Mouse (Mus musculus) thymus, adult 2 months (tissue): Measurements from ENCODE around the gene Rab33b. TPM values are rescaled to one million over a fixed set of nuclear protein-coding genes. Genes with fewer than 3 reads are reported as not detected.

Experiments
- DNase-seq: peaks from one replicate; pipeline ENCODE4 v3.0.0; 2021
- H3K27ac ChIP-seq: fragments of 200-500 bp; 2 replicates; pipeline ENCODE4 v1.5.1; 2012; ENCODE audit warnings: low read length, control low read depth; ENCODE audit not compliant: control insufficient read depth, insufficient read depth
- H3K27me3 ChIP-seq: fragments of 200-500 bp; 2 replicates; pipeline ENCODE4 v1.6.1; 2012; ENCODE audit warnings: mild to moderate bottlenecking, low read length, moderate library complexity, mixed read lengths; ENCODE audit not compliant: control insufficient read depth, insufficient read depth
- H3K36me3 ChIP-seq: fragments of 200-500 bp; 2 replicates; pipeline ENCODE4 v1.6.1; 2012; ENCODE audit warnings: mild to moderate bottlenecking, low read length, moderate library complexity; ENCODE audit not compliant: control insufficient read depth, insufficient read depth
- H3K4me1 ChIP-seq: fragments of 200-500 bp; replicated peaks from 2 replicates; pipeline ENCODE4 v1.6.1; 2012; ENCODE audit warnings: low read length; ENCODE audit not compliant: control insufficient read depth, insufficient read depth
- H3K4me3 ChIP-seq: fragments of 200-500 bp; 2 replicates; pipeline ENCODE4 v1.5.1; 2012; ENCODE audit warnings: mild to moderate bottlenecking, low read length, control low read depth, moderate library complexity; ENCODE audit not compliant: control insufficient read depth, insufficient read depth
- CTCF ChIP-seq: fragments of 200-500 bp; IDR thresholded peaks from 2 replicates; pipeline ENCODE4 v1.5.1; 2012; ENCODE audit warnings: mild to moderate bottlenecking, control low read depth, low read length, moderate library complexity, borderline replicate concordance; ENCODE audit not compliant: control insufficient read depth, poor library complexity, insufficient read depth; ENCODE audit errors: extremely low read depth
- POLR2A ChIP-seq: fragments of 200-500 bp; IDR thresholded peaks from 2 replicates; pipeline ENCODE4 v1.6.1; 2012; ENCODE audit warnings: mild to moderate bottlenecking, low read length, control low read depth, moderate library complexity; ENCODE audit not compliant: control insufficient read depth, poor library complexity, insufficient read depth; ENCODE audit errors: extremely low read depth
- WGBS: fragments of 180-500 bp; shearing (Covaris S2); methylation state at CpG from one replicate; pipeline ENCODE4 v1.1.7; 2018; 5-methylcytosine and 5-hydroxymethylcytosine counted together
- polyA plus RNA-seq: library from polyadenylated mRNA; depleted of rRNA; stranded (reverse); fragments of >200 nt; gene quantifications from 2 replicates; pipeline ENCODE4 v1.2.3, GENCODE M21; 2012

Gene Rab33b
- polyA plus RNA-seq, 1 experiment = 15.6 TPM

- H3K27ac ChIP-seq = no peak overlapping the region
- no peak overlapping the region for H3K4me3 ChIP-seq
- H3K36me3 ChIP-seq = no peaks in the 10 kb centered on the region
- DNase-seq = no peak
- H3K4me1 ChIP-seq = peaks cover 2% of the 10 kb centered on the region
- 25% methylated on average over 3 of the region's 3 CpGs for WGBS
- no peaks in the 10 kb centered on the region for H3K27me3 ChIP-seq
- no peak for TF ChIP-seq POLR2A
Observed at GRCm38 (mm10) chr3:51481881-51482280, 1.8 kb upstream of the Rab33b start.

- H3K27me3 ChIP-seq = no peaks in the 10 kb centered on the region
- DNase-seq = no peak
- H3K36me3 ChIP-seq = no peaks in the 10 kb centered on the region
- whole genome bisulfite sequencing = 66% methylated on average over 3 of the region's 3 CpGs
- no peak overlapping the region for H3K4me3 ChIP-seq
- peaks cover 2% of the 10 kb centered on the region for H3K4me1 ChIP-seq
- H3K27ac ChIP-seq = no peak overlapping the region
- TF ChIP-seq CTCF = no peak
Observed at GRCm38 (mm10) chr3:51482781-51483180, 939 bp upstream of the Rab33b start.

- peak overlapping the region; percentile 74 for H3K4me3 ChIP-seq
- under 1% methylated on average over 33 of the region's 33 CpGs for WGBS
Observed at GRCm38 (mm10) chr3:51484370-51484769, 650 bp downstream of the Rab33b start.

GRCm38 (mm10) chr3:51485347-51485746 lies 1.6 kb downstream of the Rab33b start:
- no peak overlapping the region for H3K27ac ChIP-seq
- no peaks in the 10 kb centered on the region for H3K36me3 ChIP-seq
- no peak for DNase-seq
- no peaks in the 10 kb centered on the region for H3K27me3 ChIP-seq
- no peak overlapping the region for H3K4me3 ChIP-seq
- TF ChIP-seq CTCF (no peak), POLR2A (no peak)
- H3K4me1 ChIP-seq = peaks cover 2% of the 10 kb centered on the region
- WGBS = 68% methylated on average over 4 of the region's 4 CpGs

More at GRCm38 (mm10) chr3:51484370-51484769, 650 bp downstream of the Rab33b start:
- DNase-seq = no peak
- Histone ChIP-seq H3K4me1 (peaks cover 2% of the 10 kb centered on the region), H3K36me3 (no peaks in the 10 kb centered on the region), H3K27ac (no peak overlapping the region), H3K27me3 (no peaks in the 10 kb centered on the region)
- TF ChIP-seq POLR2A (no peak), CTCF (no peak)

GRCm38 (mm10) chr3:51486491-51487195 lies 2.9 kb downstream of the Rab33b start:
- H3K27ac ChIP-seq = no peak overlapping the region
- no peaks in the 10 kb centered on the region for H3K27me3 ChIP-seq
- H3K4me1 ChIP-seq = peaks cover 2% of the 10 kb centered on the region
- no peak for DNase-seq
- no peaks in the 10 kb centered on the region for H3K36me3 ChIP-seq
- no peak for TF ChIP-seq CTCF
- no peak overlapping the region for H3K4me3 ChIP-seq
- WGBS = 92% methylated on average over 4 of the region's 4 CpGs

- peaks cover 9% of the 10 kb centered on the region; the same call in 1 of the 2 replicates for H3K36me3 ChIP-seq
- TF ChIP-seq POLR2A = no peak
- no peak for TF ChIP-seq CTCF
Observed at GRCm38 (mm10) chr3:51490088-51490753, 6.5 kb downstream of the Rab33b start.

GRCm38 (mm10) chr3:51493272-51493838 lies 9.6 kb downstream of the Rab33b start:
- DNase-seq = no peak

More at GRCm38 (mm10) chr3:51490088-51490753, 6.5 kb downstream of the Rab33b start:
- no peak for DNase-seq
- 92% methylated on average over 7 of the region's 7 CpGs for WGBS
- H3K4me1 ChIP-seq = no peaks in the 10 kb centered on the region
- H3K4me3 ChIP-seq = no peak overlapping the region
- H3K27ac ChIP-seq = no peak overlapping the region
- H3K27me3 ChIP-seq = no peaks in the 10 kb centered on the region

More at GRCm38 (mm10) chr3:51493272-51493838, 9.6 kb downstream of the Rab33b start:
- H3K4me1 ChIP-seq = no peaks in the 10 kb centered on the region
- no peak overlapping the region for H3K4me3 ChIP-seq
- no peak overlapping the region for H3K27ac ChIP-seq
- no peaks in the 10 kb centered on the region for H3K27me3 ChIP-seq
- 95% methylated on average over 13 of the region's 13 CpGs for WGBS
- no peak for TF ChIP-seq POLR2A
- TF ChIP-seq CTCF = no peak
- H3K36me3 ChIP-seq = peaks cover 9% of the 10 kb centered on the region; the same call in 1 of the 2 replicates
